Mouse (Mus musculus): ENCODE measurements around the gene Zfp13. TPM values are rescaled to one million over a fixed set of nuclear protein-coding genes. Genes with fewer than 3 reads are reported as not detected.

Zfp13 gene
- polyA plus RNA-seq, 1 experiment from 2014 or later, result 22.1 TPM

- H3K36me3 ChIP-seq (replicated peaks), result no peaks in the 10 kb centered on the region
- H3K4me3 ChIP-seq (replicated peaks), result peak overlapping the region; percentile 67
- WGBS, result 1% methylated on average over 20 of the region's 20 CpGs
- H3K4me2 ChIP-seq, result peak overlapping the region; percentile 54
- peak; percentile 37 for ATAC-seq (ENCODE audit: low FRiP score)
- peak overlapping the region; percentile 61 for H3K9ac ChIP-seq
- H3K27ac ChIP-seq, result no peak overlapping the region
- no peaks in the 10 kb centered on the region for H3K9me3 ChIP-seq
- peaks cover 18% of the 10 kb centered on the region for H3K4me1 ChIP-seq
- peaks cover 11% of the 10 kb centered on the region; the same call in 1 of the 2 replicates for H3K27me3 ChIP-seq
These were observed 53.0 kb downstream of the Zfp13 start for GRCm38 (mm10) chr17:23546333-23546701.

- Histone ChIP-seq H3K9ac (no peak overlapping the region), H3K4me1 (peaks cover 13% of the 10 kb centered on the region; the same call in 1 of the 2 replicates), H3K4me3 (replicated peaks) (peak overlapping the region; percentile 67), H3K4me2 (peak overlapping the region; percentile 54), H3K9me3 (no peaks in the 10 kb centered on the region), H3K27me3 (peaks cover 15% of the 10 kb centered on the region; the same call in 1 of the 2 replicates), H3K36me3 (replicated peaks) (no peaks in the 10 kb centered on the region), H3K27ac (no peak overlapping the region)
- ATAC-seq (ENCODE audit: low FRiP score), result no peak
- 9% methylated on average over 6 of the region's 6 CpGs for WGBS
These were observed 53.4 kb downstream of the Zfp13 start for GRCm38 (mm10) chr17:23545841-23546240.

- H3K27ac ChIP-seq, result no peak overlapping the region
- ATAC-seq (ENCODE audit: low FRiP score), result no peak
- 96% methylated on average over 1 of the region's 1 CpGs for WGBS
- H3K4me3 ChIP-seq (replicated peaks), result no peak overlapping the region
- H3K9ac ChIP-seq, result no peak overlapping the region
- H3K36me3 ChIP-seq (replicated peaks), result no peaks in the 10 kb centered on the region
- no peaks in the 10 kb centered on the region for H3K9me3 ChIP-seq
- H3K4me1 ChIP-seq, result peaks cover 11% of the 10 kb centered on the region; the same call in 1 of the 2 replicates
- no peak overlapping the region for H3K4me2 ChIP-seq
- peaks cover 25% of the 10 kb centered on the region for H3K27me3 ChIP-seq
These were observed 54.5 kb downstream of the Zfp13 start for GRCm38 (mm10) chr17:23544766-23545165.

- ATAC-seq (ENCODE audit: low FRiP score), result no peak
- no peak overlapping the region for H3K4me2 ChIP-seq
- H3K9ac ChIP-seq, result no peak overlapping the region
- peaks cover 32% of the 10 kb centered on the region for H3K27me3 ChIP-seq
- no peaks in the 10 kb centered on the region for H3K9me3 ChIP-seq
- no peak overlapping the region for H3K4me3 ChIP-seq (replicated peaks)
- no peaks in the 10 kb centered on the region for H3K36me3 ChIP-seq (replicated peaks)
- H3K4me1 ChIP-seq, result 0 out of 2 replicates have a peak, but pooled peaks cover 3% of the 10 kb centered on the region
- WGBS, result 83% methylated on average over 4 of the region's 4 CpGs
- H3K27ac ChIP-seq, result no peak overlapping the region
These were observed 55.3 kb downstream of the Zfp13 start for GRCm38 (mm10) chr17:23543983-23544382.

GRCm38 (mm10) chr17:23543325-23543724, 56.0 kb downstream of the Zfp13 start:
- WGBS, result 56% methylated on average over 5 of the region's 5 CpGs
- H3K4me3 ChIP-seq (replicated peaks), result no peak overlapping the region
- H3K27ac ChIP-seq, result no peak overlapping the region
- H3K4me2 ChIP-seq, result no peak overlapping the region
- peaks cover 39% of the 10 kb centered on the region for H3K27me3 ChIP-seq
- no peaks in the 10 kb centered on the region for H3K36me3 ChIP-seq (replicated peaks)
- no peak for ATAC-seq (ENCODE audit: low FRiP score)
- H3K9ac ChIP-seq, result no peak overlapping the region
- no peaks in the 10 kb centered on the region for H3K9me3 ChIP-seq
- H3K4me1 ChIP-seq, result 0 out of 2 replicates have a peak, but pooled peaks cover 2% of the 10 kb centered on the region

GRCm38 (mm10) chr17:23542835-23543234, 56.5 kb downstream of the Zfp13 start:
- no peak for ATAC-seq (ENCODE audit: low FRiP score)
- no peak overlapping the region for H3K9ac ChIP-seq
- H3K4me1 ChIP-seq, result peaks cover 4% of the 10 kb centered on the region; the same call in 1 of the 2 replicates
- no peak overlapping the region for H3K4me3 ChIP-seq (replicated peaks)
- no peak overlapping the region for H3K27ac ChIP-seq
- peaks cover 44% of the 10 kb centered on the region for H3K27me3 ChIP-seq
- H3K9me3 ChIP-seq, result no peaks in the 10 kb centered on the region
- WGBS, result 44% methylated on average over 4 of the region's 4 CpGs
- no peak overlapping the region for H3K4me2 ChIP-seq
- no peaks in the 10 kb centered on the region for H3K36me3 ChIP-seq (replicated peaks)

- Histone ChIP-seq H3K4me1 (peaks cover 6% of the 10 kb centered on the region; the same call in 1 of the 2 replicates), H3K4me2 (peak overlapping the region; percentile 43), H3K27ac (no peak overlapping the region), H3K4me3 (replicated peaks) (no peak overlapping the region; the same call in 1 of the 2 replicates), H3K9me3 (no peaks in the 10 kb centered on the region), H3K9ac (no peak overlapping the region; the same call in 1 of the 2 replicates), H3K36me3 (replicated peaks) (no peaks in the 10 kb centered on the region), H3K27me3 (peaks cover 50% of the 10 kb centered on the region)
- ATAC-seq (ENCODE audit: low FRiP score), result no peak
- 11% methylated on average over 12 of the region's 12 CpGs for WGBS
These were observed 57.1 kb downstream of the Zfp13 start for GRCm38 (mm10) chr17:23542004-23542720.

GRCm38 (mm10) chr17:23540605-23541475, 58.4 kb downstream of the Zfp13 start:
- no peak overlapping the region; the same call in 1 of the 2 replicates for H3K4me3 ChIP-seq (replicated peaks)
- peak; percentile 36; the same call in 1 of the 2 replicates for ATAC-seq (ENCODE audit: low FRiP score)
- no peak overlapping the region for H3K27ac ChIP-seq
- no peak overlapping the region for H3K9ac ChIP-seq
- H3K27me3 ChIP-seq, result peaks cover 54% of the 10 kb centered on the region
- no peaks in the 10 kb centered on the region for H3K36me3 ChIP-seq (replicated peaks)
- H3K9me3 ChIP-seq, result no peaks in the 10 kb centered on the region
- H3K4me1 ChIP-seq, result peaks cover 6% of the 10 kb centered on the region; the same call in 1 of the 2 replicates
- peak overlapping the region; percentile 17; the same call in 1 of the 2 replicates for H3K4me2 ChIP-seq
- 11% methylated on average over 31 of the region's 31 CpGs for WGBS

GRCm38 (mm10) chr17:23540106-23540505, 59.2 kb downstream of the Zfp13 start:
- Histone ChIP-seq H3K9ac (no peak overlapping the region), H3K4me3 (replicated peaks) (no peak overlapping the region), H3K27me3 (peaks cover 50% of the 10 kb centered on the region), H3K9me3 (no peaks in the 10 kb centered on the region), H3K36me3 (replicated peaks) (no peaks in the 10 kb centered on the region), H3K4me1 (peaks cover 6% of the 10 kb centered on the region; the same call in 1 of the 2 replicates), H3K4me2 (no peak overlapping the region; the same call in 1 of the 2 replicates), H3K27ac (no peak overlapping the region)
- ATAC-seq (ENCODE audit: low FRiP score), result no peak
- 36% methylated on average over 3 of the region's 3 CpGs for whole genome bisulfite sequencing

GRCm38 (mm10) chr17:23539608-23540007, 59.7 kb downstream of the Zfp13 start:
- Histone ChIP-seq H3K4me3 (replicated peaks) (no peak overlapping the region), H3K9ac (no peak overlapping the region), H3K4me2 (no peak overlapping the region), H3K27ac (no peak overlapping the region), H3K36me3 (replicated peaks) (no peaks in the 10 kb centered on the region), H3K9me3 (no peaks in the 10 kb centered on the region), H3K27me3 (peaks cover 55% of the 10 kb centered on the region), H3K4me1 (peaks cover 6% of the 10 kb centered on the region; the same call in 1 of the 2 replicates)
- no peak for ATAC-seq (ENCODE audit: low FRiP score)
- 91% methylated on average over 5 of the region's 5 CpGs for WGBS

- peak overlapping the region; percentile 47 for H3K4me2 ChIP-seq
- no peaks in the 10 kb centered on the region for H3K36me3 ChIP-seq (replicated peaks)
- H3K4me3 ChIP-seq (replicated peaks), result peak overlapping the region; percentile 31
- ATAC-seq (ENCODE audit: low FRiP score), result no peak
- H3K4me1 ChIP-seq, result peaks cover 6% of the 10 kb centered on the region; the same call in 1 of the 2 replicates
- H3K27me3 ChIP-seq, result peaks cover 63% of the 10 kb centered on the region
- H3K9ac ChIP-seq, result no peak overlapping the region
- H3K27ac ChIP-seq, result no peak overlapping the region
- no peaks in the 10 kb centered on the region for H3K9me3 ChIP-seq
- 10% methylated on average over 21 of the region's 21 CpGs for WGBS
These were observed 60.8 kb downstream of the Zfp13 start for GRCm38 (mm10) chr17:23538299-23539015.

All from forebrain, embryonic 12.5 days (tissue).